9 mouse cellular contexts compared by ENCODE assay signal in genomic region chr16:37540776-37541175, GRCm38 (mm10). TPM values are rescaled to one million over a fixed set of nuclear protein-coding genes. Genes with fewer than 3 reads are reported as not detected.
DNase-seq lines count a peak whose midpoint lies in the region; ATAC-seq and TF ChIP-seq lines count a peak whose summit lies in the region.
"Had no signal": no experiment of that assay in that cellular context is flagged by ENCODE, and none has a peak within 500 bp of the region (broad histone marks: within the 10 kb centered on the region; RNA-seq: fewer than 3 reads in every experiment).

No protein-coding gene starts in this region.

- no peak overlapping the region; the same call in 1 of the 2 replicates for H3K9ac ChIP-seq in ES-Bruce4 (ENCODE audit: low read depth, poor library complexity, severe bottlenecking)
- no peak overlapping the region for H3K9ac ChIP-seq in forebrain, postnatal 0 days
- H3K9ac ChIP-seq in limb, embryonic 14.5 days (ENCODE audit: low read depth, low read length, severe bottlenecking): no peak overlapping the region

- H3K9me3 ChIP-seq in ES-Bruce4 (replicated peaks; ENCODE audit: control insufficient read depth, insufficient read depth, low read length, poor library complexity, severe bottlenecking): no peaks in the 10 kb centered on the region
- no peaks in the 10 kb centered on the region for H3K9me3 ChIP-seq in forebrain, postnatal 0 days (ENCODE audit: low read length)
- H3K9me3 ChIP-seq in limb, embryonic 14.5 days (ENCODE audit: control insufficient read depth, low read length): no peaks in the 10 kb centered on the region

- no peaks in the 10 kb centered on the region for H3K27me3 ChIP-seq in ES-Bruce4 (ENCODE audit: control insufficient read depth, insufficient read depth, low read length, poor library complexity, severe bottlenecking)
- H3K27me3 ChIP-seq in forebrain, postnatal 0 days (ENCODE audit: insufficient read depth, low read length): no peaks in the 10 kb centered on the region
- H3K27me3 ChIP-seq in limb, embryonic 14.5 days (ENCODE audit: control insufficient read depth, insufficient read depth, low read length): no peaks in the 10 kb centered on the region

- peak overlapping the region; percentile 91 for H3K4me3 ChIP-seq in ES-Bruce4 (ENCODE audit: low read depth, low read length)
- H3K4me3 ChIP-seq in forebrain, postnatal 0 days (ENCODE audit: low read depth, low read length): no peak overlapping the region
- peak overlapping the region; percentile 59 for H3K4me3 ChIP-seq in limb, embryonic 14.5 days (replicated peaks; ENCODE audit: low read length)

- TF ChIP-seq EP300 in ES-Bruce4 (IDR thresholded peaks at IDR 0.05; ENCODE audit: insufficient read depth, low read depth, low read length): no peak

- peak; percentile 62 for DNase-seq in gastrocnemius, adult 18-20 months (ENCODE audit: low spot score)
- no peak for DNase-seq in gastrocnemius, postnatal 10 days
- DNase-seq in forebrain, postnatal 0 days: no peak
- DNase-seq in limb, embryonic 14.5 days (ENCODE audit: low spot score): no peak
- no peak for DNase-seq in left cerebral cortex, adult 11 months (ENCODE audit: low spot score)
- no peak for DNase-seq in yolk sac, embryonic 10.5 days (ENCODE audit: low spot score)
- DNase-seq in urinary bladder, adult 2 months (ENCODE audit: low spot score): no peak

- peak overlapping the region; percentile 59; the same call in 1 of the 2 replicates for H3K4me2 ChIP-seq in forebrain, postnatal 0 days (ENCODE audit: low read depth)
- peak overlapping the region; percentile 68 for H3K4me2 ChIP-seq in limb, embryonic 14.5 days (replicated peaks; ENCODE audit: low read depth, low read length, severe bottlenecking)

- 84% methylated on average over 6 of the region's 6 CpGs for WGBS in forebrain, postnatal 0 days
- 92% methylated on average over 6 of the region's 6 CpGs for WGBS in limb, embryonic 14.5 days

- no peak for TF ChIP-seq CTCF in ES-Bruce4 (IDR thresholded peaks at IDR 0.05; ENCODE audit: low read depth, low read length)
- no peak for TF ChIP-seq CTCF in forebrain, postnatal 0 days (IDR thresholded peaks at IDR 0.05; ENCODE audit: low read depth)

- peaks cover 6% of the 10 kb centered on the region for H3K36me3 ChIP-seq in ES-Bruce4 (ENCODE audit: control insufficient read depth, insufficient read depth, low read length, poor library complexity, severe bottlenecking)
- no peaks in the 10 kb centered on the region; the same call in 1 of the 2 replicates for H3K36me3 ChIP-seq in forebrain, postnatal 0 days (ENCODE audit: insufficient read depth)
- peaks cover 4% of the 10 kb centered on the region; the same call in 1 of the 2 replicates for H3K36me3 ChIP-seq in limb, embryonic 14.5 days (ENCODE audit: control insufficient read depth, insufficient read depth, low read length)

- H3K27ac ChIP-seq in ES-Bruce4 (ENCODE audit: insufficient read depth, low read length): no peak overlapping the region
- no peak overlapping the region for H3K27ac ChIP-seq in forebrain, postnatal 0 days (ENCODE audit: low read depth, low read length)
- H3K27ac ChIP-seq in limb, embryonic 14.5 days (replicated peaks; ENCODE audit: low read depth, low read length): no peak overlapping the region

- no peaks in the 10 kb centered on the region for H3K4me1 ChIP-seq in ES-Bruce4 (ENCODE audit: control insufficient read depth, insufficient read depth, low read length)
- H3K4me1 ChIP-seq in forebrain, postnatal 0 days (ENCODE audit: insufficient read depth): peaks cover 3% of the 10 kb centered on the region; the same call in 1 of the 2 replicates
- H3K4me1 ChIP-seq in limb, embryonic 14.5 days (ENCODE audit: control insufficient read depth, insufficient read depth, low read length): peaks cover 10% of the 10 kb centered on the region

- no peak for TF ChIP-seq POLR2A in ES-Bruce4 (IDR thresholded peaks at IDR 0.05; ENCODE audit: insufficient read depth, low read length)
- no peak for TF ChIP-seq POLR2A in limb, embryonic 14.5 days (IDR thresholded peaks at IDR 0.05; ENCODE audit: borderline replicate concordance, extremely low read depth, insufficient read depth, insufficient read length)

- no peak for ATAC-seq in forebrain, postnatal 0 days
- ATAC-seq in limb, embryonic 14.5 days (ENCODE audit: low FRiP score, low read depth): no peak

RNA-seq across cellular contexts. Expression of gene Rabl3, which starts 1.1 kb away (rescaled TPM):
- 1 to 10 TPM; 6.8 to 8.6 TPM for total RNA-seq in gastrocnemius, adult 18-20 months (2021)
- 10 to 100 TPM in 1 of 2 experiments, 1 to 10 TPM in 1; 7.4 to 10.0 TPM for total RNA-seq in gastrocnemius, postnatal 10 days (2021)
- 20.4 and 21.5 TPM in 2 replicates for polyA plus RNA-seq in ES-Bruce4 (2011; ENCODE audit: insufficient read depth, insufficient read length, low read depth, missing spikeins)
- total RNA-seq in forebrain, postnatal 0 days (2014; rRNA removed): 4.7 and 8.2 TPM in 2 replicates
- 9.9 and 12.4 TPM in 2 replicates for polyA plus RNA-seq in forebrain, postnatal 0 days (2015; fragmentation: Nextera tagmentation; extraction: Ambion mirVana)
- 11.9 and 14.2 TPM in 2 replicates for polyA plus RNA-seq in limb, embryonic 14.5 days (2012; rRNA removed)
- polyA plus RNA-seq in limb, embryonic 14.5 days (2014; fragmentation: Nextera tagmentation; extraction: Ambion mirVana): 27.8 TPM in 2 replicates
- polyA plus RNA-seq in urinary bladder, adult 2 months (2012; rRNA removed): 7.1 and 7.7 TPM in 2 replicates

RNA-seq across cellular contexts. Expression of gene Gtf2e1, which starts 1.2 kb away (rescaled TPM):
- 10 to 100 TPM; 10.6 to 14.4 TPM for total RNA-seq in gastrocnemius, adult 18-20 months (2021)
- total RNA-seq in gastrocnemius, postnatal 10 days (2021): 1 to 10 TPM; 8.1 to 9.4 TPM
- polyA plus RNA-seq in ES-Bruce4 (2011; ENCODE audit: insufficient read depth, insufficient read length, low read depth, missing spikeins): 66.4 and 68.9 TPM in 2 replicates
- total RNA-seq in forebrain, postnatal 0 days (2014; rRNA removed): 32.7 and 34.2 TPM in 2 replicates
- 24.5 and 25.2 TPM in 2 replicates for polyA plus RNA-seq in forebrain, postnatal 0 days (2015; fragmentation: Nextera tagmentation; extraction: Ambion mirVana)
- 17.7 and 23.0 TPM in 2 replicates for polyA plus RNA-seq in limb, embryonic 14.5 days (2012; rRNA removed)
- 28.2 and 28.9 TPM in 2 replicates for polyA plus RNA-seq in limb, embryonic 14.5 days (2014; fragmentation: Nextera tagmentation; extraction: Ambion mirVana)
- polyA plus RNA-seq in urinary bladder, adult 2 months (2012; rRNA removed): 11.3 and 12.3 TPM in 2 replicates

RNA-seq across cellular contexts. Expression of gene Hgd, which starts 39.2 kb away (rescaled TPM):
- under 1 TPM; 0.43 to 0.57 TPM for total RNA-seq in gastrocnemius, adult 18-20 months (2021)
- total RNA-seq in gastrocnemius, postnatal 10 days (2021): under 1 TPM; 0.20 to 0.56 TPM
- not detected in 2 replicates for polyA plus RNA-seq in ES-Bruce4 (2011; ENCODE audit: insufficient read depth, insufficient read length, low read depth, missing spikeins)
- total RNA-seq in forebrain, postnatal 0 days (2014; rRNA removed): not detected in 2 replicates
- 0.44 TPM in 1 of 2 replicates, not detected in the other for polyA plus RNA-seq in forebrain, postnatal 0 days (2015; fragmentation: Nextera tagmentation; extraction: Ambion mirVana)
- 0.20 and 0.40 TPM in 2 replicates for polyA plus RNA-seq in limb, embryonic 14.5 days (2012; rRNA removed)
- 0.12 TPM in 1 of 2 replicates, not detected in the other for polyA plus RNA-seq in limb, embryonic 14.5 days (2014; fragmentation: Nextera tagmentation; extraction: Ambion mirVana)
- polyA plus RNA-seq in urinary bladder, adult 2 months (2012; rRNA removed): 0.19 and 0.51 TPM in 2 replicates
- total RNA-seq: neutrophil, adult 5-6 weeks had no signal
